Mouse (Mus musculus) kidney, adult 2 months (tissue): ENCODE measurements around the gene Spaar.

ENCODE experiments used
- CTCF ChIP-seq: fragments of 200-500 bp; conservative IDR thresholded peaks from 2 replicates; pipeline ENCODE4 v1.5.1; 2011; ENCODE audit warnings: low read depth, mild to moderate bottlenecking, control low read depth, low read length, moderate library complexity, mixed read lengths; ENCODE audit not compliant: insufficient read depth, insufficient read length
- POLR2A ChIP-seq: fragments of 200-500 bp; IDR thresholded peaks from one replicate; pipeline ENCODE4 v1.6.1; 2011; ENCODE audit warnings: low read depth, low read length, control low read depth

GRCm38 (mm10) chr4:43772304-43772703 is 42.5 kb downstream of the Spaar start:
- TF ChIP-seq CTCF: no peak
- TF ChIP-seq POLR2A: no peak
